In the genomic region with DNA sequence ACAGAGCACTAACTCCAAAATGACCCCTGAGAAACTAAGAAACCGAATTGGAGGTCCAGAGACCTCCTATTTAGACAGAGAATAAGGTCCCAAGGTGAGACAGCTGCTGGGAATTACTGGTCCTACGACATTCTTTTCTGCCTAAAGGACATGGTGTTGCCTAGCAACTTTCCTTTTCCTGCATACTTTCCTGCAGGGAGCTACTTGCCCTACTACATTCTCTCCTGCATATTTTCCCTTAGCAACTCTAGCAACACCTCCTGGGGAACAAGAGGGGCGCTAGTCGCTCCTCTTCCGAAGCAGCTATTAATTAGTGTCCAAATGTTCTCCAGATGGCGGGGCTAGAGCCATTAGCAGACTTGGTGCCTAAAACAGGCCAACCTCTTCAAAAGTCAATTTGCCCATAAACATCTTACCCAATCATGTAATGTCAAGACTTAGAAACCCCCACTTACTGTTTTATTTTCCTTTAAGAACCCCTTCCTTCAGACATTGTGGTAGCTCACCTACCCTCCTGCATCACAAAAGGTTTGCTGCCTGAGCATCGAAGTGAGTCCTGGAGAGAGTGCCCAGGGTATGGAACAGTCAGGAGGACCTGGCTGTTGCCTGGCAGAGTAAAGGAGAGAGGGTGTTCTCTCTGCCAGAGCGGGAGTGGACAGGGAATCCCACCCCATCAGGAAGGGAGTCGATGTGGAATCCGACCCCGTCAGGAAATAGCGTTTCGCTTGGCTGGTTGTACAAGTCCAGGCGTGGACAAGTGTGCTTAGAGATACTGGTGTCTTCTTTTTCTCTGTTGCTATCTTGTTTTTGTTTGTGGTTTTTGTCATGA, we compare ENCODE assay signal across 8 mouse cellular contexts. TPM values are rescaled to one million over a fixed set of nuclear protein-coding genes. Genes with fewer than 3 reads are reported as not detected.
DNase-seq lines count a peak whose midpoint lies in the region; ATAC-seq and TF ChIP-seq lines count a peak whose summit lies in the region.

No protein-coding gene starts in this region.

- ATAC-seq in liver, embryonic 11.5 days (replicated peaks; ENCODE audit: low FRiP score), result peak; percentile 16
- peak; percentile 95 for ATAC-seq in lung, postnatal 0 days

- no peaks in the 10 kb centered on the region for H3K9me3 ChIP-seq in liver, embryonic 11.5 days (ENCODE audit: control insufficient read depth, low read length)
- H3K9me3 ChIP-seq in lung, postnatal 0 days (ENCODE audit: low read length), result no peaks in the 10 kb centered on the region

- peaks cover 14% of the 10 kb centered on the region for H3K4me1 ChIP-seq in liver, embryonic 11.5 days (replicated peaks; ENCODE audit: control insufficient read depth, insufficient read depth, low read length)
- peaks cover 17% of the 10 kb centered on the region; the same call in 1 of the 2 replicates for H3K4me1 ChIP-seq in lung, postnatal 0 days (ENCODE audit: insufficient read depth, low read depth, low read length)
- H3K4me1 ChIP-seq in cerebellum, adult 2 months (ENCODE audit: control insufficient read depth, insufficient read depth, low read length), result no peaks in the 10 kb centered on the region

- no peaks in the 10 kb centered on the region for H3K27me3 ChIP-seq in liver, embryonic 11.5 days (replicated peaks; ENCODE audit: control insufficient read depth, insufficient read depth, low read length)
- no peaks in the 10 kb centered on the region for H3K27me3 ChIP-seq in lung, postnatal 0 days (replicated peaks; ENCODE audit: insufficient read depth, low read length)
- H3K27me3 ChIP-seq in cerebellum, adult 2 months (ENCODE audit: control insufficient read depth, insufficient read depth, low read length), result no peaks in the 10 kb centered on the region

- H3K36me3 ChIP-seq in liver, embryonic 11.5 days (ENCODE audit: control insufficient read depth, insufficient read depth, low read length), result no peaks in the 10 kb centered on the region
- no peaks in the 10 kb centered on the region for H3K36me3 ChIP-seq in lung, postnatal 0 days (ENCODE audit: insufficient read depth, low read length)

- peak overlapping the region; percentile 24 for H3K4me2 ChIP-seq in liver, embryonic 11.5 days
- 0 out of 2 replicates have a peak overlapping the region, but pooled peaks have one; percentile 0 for H3K4me2 ChIP-seq in lung, postnatal 0 days (replicated peaks; ENCODE audit: low read depth, low read length)

- no peak for TF ChIP-seq POLR2A in brain, embryonic 14.5 days (IDR thresholded peaks at IDR 0.05; ENCODE audit: borderline replicate concordance, extremely low read depth, insufficient read depth, insufficient read length, poor library complexity, severe bottlenecking)
- no peak for TF ChIP-seq POLR2A in cerebellum, adult 2 months (IDR thresholded peaks at IDR 0.05; ENCODE audit: borderline replicate concordance, insufficient read depth, low read length)

- no peak overlapping the region for H3K4me3 ChIP-seq in liver, embryonic 11.5 days (ENCODE audit: low read depth, low read length)
- no peak overlapping the region for H3K4me3 ChIP-seq in lung, postnatal 0 days (ENCODE audit: low read depth, low read length)
- H3K4me3 ChIP-seq in cerebellum, adult 2 months (replicated peaks; ENCODE audit: insufficient read depth, low read depth, low read length), result no peak overlapping the region

- H3K27ac ChIP-seq in liver, embryonic 11.5 days (ENCODE audit: low read depth, low read length), result no peak overlapping the region
- peak overlapping the region; percentile 75 for H3K27ac ChIP-seq in lung, postnatal 0 days (ENCODE audit: low read length)
- no peak overlapping the region for H3K27ac ChIP-seq in cerebellum, adult 2 months (ENCODE audit: insufficient read depth, low read length)

- H3K9ac ChIP-seq in liver, embryonic 11.5 days (ENCODE audit: low read depth, low read length), result no peak overlapping the region
- H3K9ac ChIP-seq in lung, postnatal 0 days (replicated peaks; ENCODE audit: low read depth), result no peak overlapping the region

- peak; percentile 86 for TF ChIP-seq EP300 in lung, postnatal 0 days (IDR thresholded peaks at IDR 0.05)

- no peak for DNase-seq in liver, embryonic 11.5 days (ENCODE audit: low spot score)
- DNase-seq in liver, result no peak
- DNase-seq in brain, embryonic 14.5 days (ENCODE audit: low read depth), result peak; percentile 31
- peak; percentile 42 for DNase-seq in kidney, adult 18-20 months
- peak; percentile 93 for DNase-seq in lung, postnatal 0 days (ENCODE audit: low spot score)
- DNase-seq in adrenal gland, adult 18-20 months (ENCODE audit: low spot score in 2 of 2), result no peak
- DNase-seq in urinary bladder, postnatal 14 days (ENCODE audit: low spot score), result no peak
- DNase-seq in cerebellum, adult 2 months, result no peak

- no peak for TF ChIP-seq CTCF in brain, embryonic 14.5 days (IDR thresholded peaks at IDR 0.05; ENCODE audit: borderline replicate concordance, extremely low read depth, insufficient read depth, insufficient read length)
- peak; percentile 63 for TF ChIP-seq CTCF in lung, postnatal 0 days (IDR thresholded peaks at IDR 0.05)
- no peak for TF ChIP-seq CTCF in cerebellum, adult 2 months (IDR thresholded peaks at IDR 0.05; ENCODE audit: borderline replicate concordance, insufficient read depth, low read depth, low read length)

- WGBS in liver, embryonic 11.5 days, result 28% methylated on average over 14 of the region's 14 CpGs
- WGBS in lung, postnatal 0 days, result 22% methylated on average over 14 of the region's 14 CpGs
- 17% methylated on average over 14 of the region's 14 CpGs for WGBS in cerebellum, adult 2 months

RNA-seq across cellular contexts. Expression of gene Zfp53, which starts 15.2 kb away (rescaled TPM):
- polyA plus RNA-seq in liver, embryonic 11.5 days (2014; fragmentation: Nextera tagmentation; extraction: Ambion mirVana), result 7.5 and 7.8 TPM in 2 replicates
- 3.6 and 4.1 TPM in 2 replicates for polyA plus RNA-seq in brain, embryonic 14.5 days (2012; rRNA removed)
- 8.8 and 9.0 TPM in 2 replicates for polyA plus RNA-seq in lung, postnatal 0 days (2015; fragmentation: Nextera tagmentation; extraction: Ambion mirVana)
- total RNA-seq in adrenal gland, adult 18-20 months (2021), result 1 to 10 TPM; 3.1 to 4.7 TPM
- 3.4 TPM in 2 replicates for polyA plus RNA-seq in cerebellum, adult 2 months (2012; rRNA removed)

RNA-seq across cellular contexts. Expression of gene Zfp51, which starts 23.4 kb away (rescaled TPM):
- 13.0 and 13.5 TPM in 2 replicates for polyA plus RNA-seq in liver, embryonic 11.5 days (2014; fragmentation: Nextera tagmentation; extraction: Ambion mirVana)
- 5.3 and 6.1 TPM in 2 replicates for polyA plus RNA-seq in brain, embryonic 14.5 days (2012; rRNA removed)
- polyA plus RNA-seq in lung, postnatal 0 days (2015; fragmentation: Nextera tagmentation; extraction: Ambion mirVana), result 10.3 and 11.3 TPM in 2 replicates
- 1 to 10 TPM; 6.1 to 7.9 TPM for total RNA-seq in adrenal gland, adult 18-20 months (2021)
- 4.3 and 4.8 TPM in 2 replicates for polyA plus RNA-seq in cerebellum, adult 2 months (2012; rRNA removed)

RNA-seq across cellular contexts. Expression of gene Zfp54, which starts 50.5 kb away (rescaled TPM):
- 3.9 and 4.9 TPM in 2 replicates for polyA plus RNA-seq in liver, embryonic 11.5 days (2014; fragmentation: Nextera tagmentation; extraction: Ambion mirVana)
- polyA plus RNA-seq in brain, embryonic 14.5 days (2012; rRNA removed), result 2.3 TPM in 2 replicates
- 5.8 and 6.1 TPM in 2 replicates for polyA plus RNA-seq in lung, postnatal 0 days (2015; fragmentation: Nextera tagmentation; extraction: Ambion mirVana)
- total RNA-seq in adrenal gland, adult 18-20 months (2021), result 1 to 10 TPM; 2.4 to 3.4 TPM
- 1.5 and 1.7 TPM in 2 replicates for polyA plus RNA-seq in cerebellum, adult 2 months (2012; rRNA removed)

Comparison
In these comparisons a context has a peak if more than half of its experiments do, and no peak if none do; other contexts are left out.
1. DNase-seq: peak in brain, embryonic 14.5 days (single experiment), kidney, adult 18-20 months (single experiment) and lung, postnatal 0 days (single experiment); none in liver, embryonic 11.5 days (single experiment), liver (single experiment), adrenal gland, adult 18-20 months (0 of 2), urinary bladder, postnatal 14 days (single experiment) and cerebellum, adult 2 months (0 of 2).